ENCODE assay signal across 8 mouse cellular contexts in the genomic region with DNA sequence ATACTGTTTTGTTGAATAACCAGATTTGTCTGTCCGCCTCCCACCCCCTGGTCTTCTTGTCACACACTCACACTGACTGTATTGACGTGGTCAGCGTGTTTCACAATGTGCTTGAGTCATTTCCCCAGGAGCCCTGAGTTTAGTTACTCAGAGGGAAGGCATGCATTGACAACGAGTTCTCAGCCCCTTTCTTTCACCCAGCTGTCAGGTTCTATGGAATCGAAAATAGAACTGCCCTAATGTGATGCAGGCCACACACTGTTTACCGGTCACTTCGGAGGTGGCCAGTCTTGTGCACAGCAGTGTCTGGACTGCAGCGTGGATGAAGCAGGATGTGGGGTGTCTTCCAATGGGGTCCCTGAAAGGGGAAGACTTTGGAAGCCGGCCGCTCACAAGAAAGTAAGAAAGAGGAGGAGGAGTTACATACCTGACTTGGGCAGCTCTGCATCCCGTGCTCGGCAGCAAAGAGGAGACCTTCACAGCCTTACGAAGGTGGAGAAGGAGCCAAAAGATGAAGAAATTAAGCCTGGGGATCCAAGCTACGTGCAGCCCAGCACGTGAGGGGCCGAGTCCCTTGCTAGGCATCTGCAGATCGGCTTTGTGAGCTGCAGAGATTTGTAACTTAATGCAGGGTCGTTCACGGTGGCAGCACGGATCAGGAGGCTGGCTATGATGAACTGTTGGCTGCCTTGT. TPM values are rescaled to one million over a fixed set of nuclear protein-coding genes. Genes with fewer than 3 reads are reported as not detected.
DNase-seq lines count a peak whose midpoint lies in the region; ATAC-seq and TF ChIP-seq lines count a peak whose summit lies in the region.

No protein-coding gene starts in this region.

- DNase-seq in left cerebral cortex, adult 2 months (ENCODE audit: extremely low spot score in 1 of 2, low spot score in 2 of 2) = no peak
- DNase-seq in left cerebral cortex, adult 9 months (ENCODE audit: low spot score in 2 of 2) = no peak
- DNase-seq in gastrocnemius, postnatal 36 days = peak; percentile 34 to 38
- no peak for DNase-seq in intestine, embryonic 14.5 days (ENCODE audit: low spot score)
- DNase-seq in lung, embryonic 14.5 days = peak; percentile 68
- DNase-seq in retina, embryonic 14.5 days (ENCODE audit: low spot score) = peak; percentile 46
- no peak for DNase-seq in left cerebral cortex, postnatal 36 days (ENCODE audit: low spot score in 2 of 2)
- no peak for DNase-seq in testis, postnatal 14 days (ENCODE audit: low spot score)

- 0 out of 2 replicates have a peak overlapping the region, but pooled peaks have one; percentile 0 for H3K9ac ChIP-seq in intestine, embryonic 14.5 days (ENCODE audit: low read length)
- H3K9ac ChIP-seq in lung, embryonic 14.5 days = peak overlapping the region; percentile 31

- peaks cover 24% of the 10 kb centered on the region for H3K4me1 ChIP-seq in intestine, embryonic 14.5 days (replicated peaks; ENCODE audit: control insufficient read depth, insufficient read depth, low read length)
- peaks cover 23% of the 10 kb centered on the region for H3K4me1 ChIP-seq in lung, embryonic 14.5 days (ENCODE audit: insufficient read depth)

- 0 out of 2 replicates have a peak, but pooled peaks cover 3% of the 10 kb centered on the region for H3K9me3 ChIP-seq in intestine, embryonic 14.5 days (ENCODE audit: control insufficient read depth, low read length)
- H3K9me3 ChIP-seq in lung, embryonic 14.5 days (ENCODE audit: low read depth, low read length) = no peaks in the 10 kb centered on the region

- H3K4me2 ChIP-seq in intestine, embryonic 14.5 days (ENCODE audit: low read length) = peak overlapping the region; percentile 32
- peak overlapping the region; percentile 57 for H3K4me2 ChIP-seq in lung, embryonic 14.5 days

- peaks cover 7% of the 10 kb centered on the region; the same call in 1 of the 2 replicates for H3K36me3 ChIP-seq in intestine, embryonic 14.5 days (ENCODE audit: control insufficient read depth, insufficient read depth, low read length)
- H3K36me3 ChIP-seq in lung, embryonic 14.5 days (ENCODE audit: insufficient read depth) = no peaks in the 10 kb centered on the region

- 18% methylated on average over 20 of the region's 20 CpGs for WGBS in intestine, embryonic 14.5 days
- WGBS in lung, embryonic 14.5 days = 14% methylated on average over 20 of the region's 20 CpGs

- H3K4me3 ChIP-seq in left cerebral cortex, adult 2 months = peak overlapping the region; percentile 31
- peak overlapping the region; percentile 3; the same call in 1 of the 2 replicates for H3K4me3 ChIP-seq in intestine, embryonic 14.5 days (ENCODE audit: low read depth, low read length)
- peak overlapping the region; percentile 20; the same call in 1 of the 2 replicates for H3K4me3 ChIP-seq in lung, embryonic 14.5 days (ENCODE audit: low read depth, low read length)

- intact Hi-C loops in left cerebral cortex, adult 2 months (cut with DNase I) = no loop called here
- intact Hi-C loops in gastrocnemius, postnatal 36 days (cut with DNase I) = no loop called here
- intact Hi-C loops in left cerebral cortex, postnatal 36 days (cut with DNase I) = no loop called here

- peak overlapping the region; percentile 74 for H3K27ac ChIP-seq in left cerebral cortex, adult 2 months
- H3K27ac ChIP-seq in intestine, embryonic 14.5 days (ENCODE audit: low read depth) = peak overlapping the region; percentile 67
- H3K27ac ChIP-seq in lung, embryonic 14.5 days (ENCODE audit: low read depth) = peak overlapping the region; percentile 80

- no peak for TF ChIP-seq CTCF in left cerebral cortex, adult 2 months (IDR thresholded peaks at IDR 0.05)
- TF ChIP-seq CTCF in lung, embryonic 14.5 days (IDR thresholded peaks at IDR 0.05; ENCODE audit: low read depth) = no peak

- ATAC-seq in intestine, embryonic 14.5 days (replicated peaks; ENCODE audit: low FRiP score, low TSS enrichment, low read depth) = peak; percentile 70
- peak; percentile 59 for ATAC-seq in lung, embryonic 14.5 days (ENCODE audit: insufficient read depth)

- no peaks in the 10 kb centered on the region for H3K27me3 ChIP-seq in intestine, embryonic 14.5 days (replicated peaks; ENCODE audit: control insufficient read depth, insufficient read depth, low read length)
- H3K27me3 ChIP-seq in lung, embryonic 14.5 days (ENCODE audit: insufficient read depth, low read length) = no peaks in the 10 kb centered on the region

RNA-seq across cellular contexts. Expression of a gene that starts 43.3 kb away (rescaled TPM):
- 1 to 10 TPM; 8.6 to 8.9 TPM for total RNA-seq in left cerebral cortex, adult 2 months (2021)
- 100 to 1,000 TPM; 103 to 112 TPM for total RNA-seq in gastrocnemius, postnatal 36 days (2021)
- 26.2 and 44.3 TPM in 2 replicates for polyA plus RNA-seq in intestine, embryonic 14.5 days (2014; fragmentation: Nextera tagmentation; extraction: Ambion mirVana)
- polyA plus RNA-seq in lung, embryonic 14.5 days (2014; fragmentation: Nextera tagmentation; extraction: Ambion mirVana) = 16.1 and 28.3 TPM in 2 replicates
- total RNA-seq in left cerebral cortex, postnatal 36 days (2021) = 1 to 10 TPM; 7.8 to 9.9 TPM

Comparison
In these comparisons a context has a peak if more than half of its experiments do, and no peak if none do; other contexts are left out.
1. DNase-seq: peak in gastrocnemius, postnatal 36 days (2 of 2), lung, embryonic 14.5 days (single experiment) and retina, embryonic 14.5 days (single experiment); none in left cerebral cortex, adult 2 months (0 of 2), left cerebral cortex, adult 9 months (0 of 2), intestine, embryonic 14.5 days (single experiment), left cerebral cortex, postnatal 36 days (0 of 2) and testis, postnatal 14 days (single experiment).
2. RNA of a gene that starts 43.3 kb away (total RNA-seq): 103 to 112 TPM in gastrocnemius, postnatal 36 days; 7.8 to 9.9 TPM in left cerebral cortex, postnatal 36 days and 8.6 to 8.9 TPM in left cerebral cortex, adult 2 months; every median in the first group is over 4 times any median in the second.
3. Peak in every context shown above with its lines, with median percentiles within 50 percentile points of each other: H3K27ac ChIP-seq and H3K4me3 ChIP-seq.